Mouse (Mus musculus): ENCODE measurements at regions not wholly inside any gene's neighbourhood (a gene's known extent, or its start where the extent isn't known, plus 50 kb on each side); places are given as distances from the start of the nearest gene placed in this dataset.

- Histone ChIP-seq H3K4me1 (ENCODE audit: control insufficient read depth, insufficient read depth, low read length) (no peaks in the 10 kb centered on the region), H3K27ac (replicated peaks; ENCODE audit: low read depth, low read length) (no peak overlapping the region), H3K9ac (ENCODE audit: low read length) (no peak overlapping the region), H3K27me3 (ENCODE audit: control insufficient read depth, insufficient read depth, low read length) (no peaks in the 10 kb centered on the region), H3K4me2 (ENCODE audit: low read depth, severe bottlenecking) (no peak overlapping the region), H3K4me3 (ENCODE audit: low read depth, low read length) (no peak overlapping the region), H3K36me3 (ENCODE audit: control insufficient read depth, insufficient read depth, low read length) (no peaks in the 10 kb centered on the region), H3K9me3 (ENCODE audit: control insufficient read depth, low read length) (no peaks in the 10 kb centered on the region)
- ATAC-seq (ENCODE audit: insufficient number of reproducible peaks, low FRiP score, low TSS enrichment, low read depth) (no peak), DNase-seq (ENCODE audit: low spot score) (no peak)
- 91% methylated on average over 6 of the region's 6 CpGs for WGBS
Observed at GRCm38 (mm10) chr13:57087966-57088365, 192.2 kb upstream of the Trpc7 start.

DNA sequence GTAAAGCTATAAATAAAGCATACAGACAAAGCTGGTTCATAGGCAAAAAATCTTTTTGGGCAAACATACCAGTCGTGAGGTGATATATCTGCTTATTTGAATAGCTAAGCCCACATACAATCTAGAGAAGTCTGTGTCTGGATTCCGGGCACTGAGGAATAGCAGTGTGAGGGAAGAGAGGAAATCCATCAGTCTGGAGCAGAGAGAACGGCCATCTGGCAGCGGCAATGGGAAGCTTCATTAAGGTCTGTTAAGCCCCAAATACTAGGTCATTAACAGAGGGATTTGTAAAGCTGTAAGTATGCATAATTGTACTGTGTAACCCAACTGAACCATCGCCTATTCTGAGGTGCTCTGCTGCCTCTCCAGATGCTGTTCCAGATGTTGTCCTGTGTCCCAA, 191.6 kb upstream of the Trpc7 start:
- H3K4me1 ChIP-seq (ENCODE audit: control insufficient read depth, insufficient read depth, low read length): no peaks in the 10 kb centered on the region
- DNase-seq (ENCODE audit: low spot score) (no peak), ATAC-seq (ENCODE audit: insufficient number of reproducible peaks, low FRiP score, low TSS enrichment, low read depth) (no peak)
- 60% methylated on average over 5 of the region's 5 CpGs for WGBS
- H3K27ac ChIP-seq (replicated peaks; ENCODE audit: low read depth, low read length): no peak overlapping the region
- no peaks in the 10 kb centered on the region for H3K9me3 ChIP-seq (ENCODE audit: control insufficient read depth, low read length)
- H3K4me3 ChIP-seq (ENCODE audit: low read depth, low read length): no peak overlapping the region
- H3K4me2 ChIP-seq (ENCODE audit: low read depth, severe bottlenecking): no peak overlapping the region
- no peaks in the 10 kb centered on the region for H3K27me3 ChIP-seq (ENCODE audit: control insufficient read depth, insufficient read depth, low read length)
- H3K9ac ChIP-seq (ENCODE audit: low read length): no peak overlapping the region
- no peaks in the 10 kb centered on the region for H3K36me3 ChIP-seq (ENCODE audit: control insufficient read depth, insufficient read depth, low read length)

- Histone ChIP-seq H3K9ac (ENCODE audit: low read length) (no peak overlapping the region), H3K4me2 (ENCODE audit: low read depth, severe bottlenecking) (no peak overlapping the region), H3K27ac (replicated peaks; ENCODE audit: low read depth, low read length) (no peak overlapping the region), H3K4me1 (ENCODE audit: control insufficient read depth, insufficient read depth, low read length) (no peaks in the 10 kb centered on the region), H3K36me3 (ENCODE audit: control insufficient read depth, insufficient read depth, low read length) (no peaks in the 10 kb centered on the region), H3K9me3 (ENCODE audit: control insufficient read depth, low read length) (no peaks in the 10 kb centered on the region), H3K4me3 (ENCODE audit: low read depth, low read length) (no peak overlapping the region), H3K27me3 (ENCODE audit: control insufficient read depth, insufficient read depth, low read length) (no peaks in the 10 kb centered on the region)
- no peak for DNase-seq (ENCODE audit: low spot score)
- no peak for ATAC-seq (ENCODE audit: insufficient number of reproducible peaks, low FRiP score, low TSS enrichment, low read depth)
- WGBS: 58% methylated on average over 5 of the region's 5 CpGs
Observed at GRCm38 (mm10) chr13:57083751-57084150, 188.0 kb upstream of the Trpc7 start.

DNA sequence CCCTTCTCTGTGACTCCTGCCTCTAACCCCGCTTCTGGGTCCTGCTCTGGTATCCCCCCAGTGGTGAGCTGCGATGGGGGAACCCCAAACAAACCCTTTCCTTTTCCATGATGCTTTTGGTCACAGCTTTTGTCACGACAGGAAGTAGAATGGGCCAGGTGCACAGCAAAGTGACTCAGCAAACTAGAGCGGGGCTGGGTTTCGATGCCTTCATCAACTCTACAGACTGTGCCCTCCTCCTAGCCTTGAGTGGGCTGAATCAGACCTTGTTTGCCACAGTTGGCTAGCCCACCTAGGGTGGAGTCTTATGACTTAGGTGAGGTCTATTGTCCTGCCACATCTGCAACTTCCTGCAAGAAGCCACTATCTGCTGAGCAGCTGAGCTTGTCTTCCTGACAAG, 174.7 kb upstream of the Trpc7 start:
- Histone ChIP-seq H3K9me3 (ENCODE audit: control insufficient read depth, low read length) (no peaks in the 10 kb centered on the region), H3K4me1 (ENCODE audit: control insufficient read depth, insufficient read depth, low read length) (no peaks in the 10 kb centered on the region), H3K4me2 (ENCODE audit: low read depth, severe bottlenecking) (no peak overlapping the region), H3K9ac (ENCODE audit: low read length) (no peak overlapping the region), H3K4me3 (ENCODE audit: low read depth, low read length) (no peak overlapping the region), H3K27me3 (ENCODE audit: control insufficient read depth, insufficient read depth, low read length) (no peaks in the 10 kb centered on the region), H3K36me3 (ENCODE audit: control insufficient read depth, insufficient read depth, low read length) (no peaks in the 10 kb centered on the region), H3K27ac (replicated peaks; ENCODE audit: low read depth, low read length) (no peak overlapping the region)
- WGBS: 86% methylated on average over 5 of the region's 5 CpGs
- ATAC-seq (ENCODE audit: insufficient number of reproducible peaks, low FRiP score, low TSS enrichment, low read depth): no peak
- DNase-seq (ENCODE audit: low spot score): no peak

DNA sequence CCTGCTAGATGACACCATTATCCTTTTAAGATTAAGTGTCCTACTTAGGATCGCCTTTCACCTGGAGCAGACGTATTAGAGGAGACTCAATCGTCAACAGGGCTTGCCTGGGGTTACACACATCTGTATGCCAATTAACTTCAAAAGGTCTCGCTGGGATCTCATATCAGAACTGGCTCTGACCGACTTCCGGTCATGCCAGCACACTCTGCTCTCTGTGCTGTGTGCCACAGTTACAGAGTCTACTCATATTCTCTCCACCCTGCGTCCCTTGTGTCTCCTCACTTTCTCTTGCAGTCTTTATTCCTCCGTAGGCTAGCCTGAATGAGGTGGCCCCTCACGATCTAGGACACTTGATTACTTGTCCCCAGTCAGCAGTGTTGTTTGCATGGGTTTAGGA, 165.9 kb upstream of the Trpc7 start:
- Histone ChIP-seq H3K4me2 (ENCODE audit: low read depth, severe bottlenecking) (no peak overlapping the region), H3K27me3 (ENCODE audit: control insufficient read depth, insufficient read depth, low read length) (no peaks in the 10 kb centered on the region), H3K4me1 (ENCODE audit: control insufficient read depth, insufficient read depth, low read length) (0 out of 2 replicates have a peak, but pooled peaks cover 2% of the 10 kb centered on the region), H3K9ac (ENCODE audit: low read length) (no peak overlapping the region), H3K9me3 (ENCODE audit: control insufficient read depth, low read length) (no peaks in the 10 kb centered on the region), H3K4me3 (ENCODE audit: low read depth, low read length) (no peak overlapping the region), H3K27ac (replicated peaks; ENCODE audit: low read depth, low read length) (no peak overlapping the region), H3K36me3 (ENCODE audit: control insufficient read depth, insufficient read depth, low read length) (no peaks in the 10 kb centered on the region)
- ATAC-seq (ENCODE audit: insufficient number of reproducible peaks, low FRiP score, low TSS enrichment, low read depth): no peak
- DNase-seq (ENCODE audit: low spot score): no peak
- WGBS: 64% methylated on average over 9 of the region's 9 CpGs

GRCm38 (mm10) chr13:57061074-57061473, 165.3 kb upstream of the Trpc7 start:
- no peaks in the 10 kb centered on the region for H3K9me3 ChIP-seq (ENCODE audit: control insufficient read depth, low read length)
- H3K4me1 ChIP-seq (ENCODE audit: control insufficient read depth, insufficient read depth, low read length): 0 out of 2 replicates have a peak, but pooled peaks cover 2% of the 10 kb centered on the region
- ATAC-seq (ENCODE audit: insufficient number of reproducible peaks, low FRiP score, low TSS enrichment, low read depth) (no peak), DNase-seq (ENCODE audit: low spot score) (peak; percentile 24)
- WGBS: 70% methylated on average over 7 of the region's 7 CpGs
- no peak overlapping the region for H3K4me2 ChIP-seq (ENCODE audit: low read depth, severe bottlenecking)
- H3K4me3 ChIP-seq (ENCODE audit: low read depth, low read length): no peak overlapping the region
- H3K27ac ChIP-seq (replicated peaks; ENCODE audit: low read depth, low read length): no peak overlapping the region
- H3K27me3 ChIP-seq (ENCODE audit: control insufficient read depth, insufficient read depth, low read length): no peaks in the 10 kb centered on the region
- H3K9ac ChIP-seq (ENCODE audit: low read length): no peak overlapping the region
- no peaks in the 10 kb centered on the region for H3K36me3 ChIP-seq (ENCODE audit: control insufficient read depth, insufficient read depth, low read length)

GRCm38 (mm10) chr13:57056786-57057185, 161.0 kb upstream of the Trpc7 start:
- 88% methylated on average over 15 of the region's 15 CpGs for WGBS
- no peaks in the 10 kb centered on the region for H3K9me3 ChIP-seq (ENCODE audit: control insufficient read depth, low read length)
- H3K36me3 ChIP-seq (ENCODE audit: control insufficient read depth, insufficient read depth, low read length): no peaks in the 10 kb centered on the region
- H3K9ac ChIP-seq (ENCODE audit: low read length): no peak overlapping the region
- ATAC-seq (ENCODE audit: insufficient number of reproducible peaks, low FRiP score, low TSS enrichment, low read depth) (no peak), DNase-seq (ENCODE audit: low spot score) (no peak)
- H3K4me1 ChIP-seq (ENCODE audit: control insufficient read depth, insufficient read depth, low read length): peaks cover 4% of the 10 kb centered on the region; the same call in 1 of the 2 replicates
- H3K4me3 ChIP-seq (ENCODE audit: low read depth, low read length): no peak overlapping the region
- no peak overlapping the region for H3K27ac ChIP-seq (replicated peaks; ENCODE audit: low read depth, low read length)
- no peaks in the 10 kb centered on the region for H3K27me3 ChIP-seq (ENCODE audit: control insufficient read depth, insufficient read depth, low read length)
- H3K4me2 ChIP-seq (ENCODE audit: low read depth, severe bottlenecking): no peak overlapping the region

- Histone ChIP-seq H3K27ac (replicated peaks; ENCODE audit: low read depth, low read length) (no peak overlapping the region), H3K36me3 (ENCODE audit: control insufficient read depth, insufficient read depth, low read length) (no peaks in the 10 kb centered on the region), H3K4me2 (ENCODE audit: low read depth, severe bottlenecking) (no peak overlapping the region), H3K9ac (ENCODE audit: low read length) (no peak overlapping the region), H3K4me1 (ENCODE audit: control insufficient read depth, insufficient read depth, low read length) (peaks cover 2% of the 10 kb centered on the region; the same call in 1 of the 2 replicates), H3K4me3 (ENCODE audit: low read depth, low read length) (no peak overlapping the region), H3K9me3 (ENCODE audit: control insufficient read depth, low read length) (no peaks in the 10 kb centered on the region), H3K27me3 (ENCODE audit: control insufficient read depth, insufficient read depth, low read length) (no peaks in the 10 kb centered on the region)
- 83% methylated on average over 12 of the region's 12 CpGs for WGBS
- DNase-seq (ENCODE audit: low spot score) (no peak), ATAC-seq (ENCODE audit: insufficient number of reproducible peaks, low FRiP score, low TSS enrichment, low read depth) (no peak)
Observed at GRCm38 (mm10) chr13:57055409-57056195, 159.8 kb upstream of the Trpc7 start.

- ATAC-seq (ENCODE audit: insufficient number of reproducible peaks, low FRiP score, low TSS enrichment, low read depth): no peak
Observed at GRCm38 (mm10) chr13:57053361-57053760, 157.6 kb upstream of the Trpc7 start.

More at GRCm38 (mm10) chr13:57053361-57053760, 157.6 kb upstream of the Trpc7 start:
- Histone ChIP-seq H3K4me2 (ENCODE audit: low read depth, severe bottlenecking) (no peak overlapping the region), H3K27me3 (ENCODE audit: control insufficient read depth, insufficient read depth, low read length) (no peaks in the 10 kb centered on the region), H3K4me1 (ENCODE audit: control insufficient read depth, insufficient read depth, low read length) (peaks cover 2% of the 10 kb centered on the region; the same call in 1 of the 2 replicates), H3K4me3 (ENCODE audit: low read depth, low read length) (no peak overlapping the region), H3K9me3 (ENCODE audit: control insufficient read depth, low read length) (no peaks in the 10 kb centered on the region), H3K9ac (ENCODE audit: low read length) (no peak overlapping the region), H3K27ac (replicated peaks; ENCODE audit: low read depth, low read length) (no peak overlapping the region), H3K36me3 (ENCODE audit: control insufficient read depth, insufficient read depth, low read length) (no peaks in the 10 kb centered on the region)
- DNase-seq (ENCODE audit: low spot score): no peak
- 88% methylated on average over 4 of the region's 4 CpGs for WGBS
